Mouse (Mus musculus) thymus, postnatal 0 days (tissue): ENCODE results near the gene Rbks. TPM values are rescaled to one million over a fixed set of nuclear protein-coding genes. Genes with fewer than 3 reads are reported as not detected.
"Not testable (repeated sequence)": the region's sequence is repeated elsewhere in the genome, so short reads cannot be mapped to it uniquely, and the experiment has no call there.

ENCODE experiments used
- DNase-seq: peaks from one replicate; pipeline ENCODE4 v3.0.0-alpha.2; 2015; ENCODE audit warnings: low spot score
- polyA plus RNA-seq: library from polyadenylated mRNA; unstranded; fragments of >200 nt; fragmentation: Nextera tagmentation; extraction: Ambion mirVana; gene quantifications from 2 replicates; pipeline ENCODE4 v1.2.1, GENCODE M21; 2015

Rbks gene
- polyA plus RNA-seq, 1 experiment from 2014 or later, result 22.1 TPM

DNA sequence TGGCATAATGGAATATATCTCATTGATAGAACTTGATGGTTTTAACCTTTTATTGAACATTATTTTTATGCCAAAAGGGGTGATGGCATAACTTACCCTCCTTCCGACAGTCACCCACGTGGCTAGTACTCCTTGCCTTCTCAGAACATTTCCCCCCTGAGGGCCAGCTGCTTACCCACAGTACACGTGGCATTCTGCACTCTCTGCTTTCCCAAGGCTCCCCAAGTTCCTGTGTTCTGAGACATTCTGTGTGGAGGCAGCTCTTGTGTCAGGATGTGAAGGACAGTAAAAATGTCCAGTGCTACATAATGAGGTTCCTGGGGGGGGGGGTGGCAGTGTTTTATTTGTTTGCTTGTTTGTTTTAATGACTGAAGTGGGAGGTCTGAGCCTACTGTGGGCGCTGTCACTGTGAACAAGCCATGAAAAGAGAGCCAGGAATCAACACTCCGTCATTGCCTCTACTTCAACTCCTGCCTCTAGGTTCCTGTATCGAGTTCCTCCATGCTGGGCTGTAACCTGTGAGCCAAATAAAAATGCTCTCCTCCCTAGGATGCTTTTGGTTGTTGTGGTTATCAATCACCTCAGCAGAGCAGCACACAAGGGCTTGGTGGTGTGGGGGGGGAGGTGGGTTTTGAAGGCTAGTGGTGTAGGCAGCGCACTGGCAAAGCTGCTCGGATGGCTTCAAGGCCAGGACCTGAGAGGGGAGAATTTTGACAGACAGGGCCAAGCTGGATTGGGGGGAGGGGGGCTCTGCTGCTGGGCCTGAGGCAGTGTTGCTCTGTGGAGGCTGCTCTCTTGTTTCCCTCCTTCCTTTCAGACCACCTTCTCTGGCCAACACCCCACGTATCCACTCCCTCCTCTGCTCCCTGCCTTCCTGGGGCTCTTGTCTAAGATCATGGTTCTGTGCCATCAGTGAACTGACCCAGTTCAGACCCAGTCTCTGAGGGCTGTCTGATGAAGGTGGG is 69.6 kb downstream of the Rbks start:
- no peak for DNase-seq

DNA sequence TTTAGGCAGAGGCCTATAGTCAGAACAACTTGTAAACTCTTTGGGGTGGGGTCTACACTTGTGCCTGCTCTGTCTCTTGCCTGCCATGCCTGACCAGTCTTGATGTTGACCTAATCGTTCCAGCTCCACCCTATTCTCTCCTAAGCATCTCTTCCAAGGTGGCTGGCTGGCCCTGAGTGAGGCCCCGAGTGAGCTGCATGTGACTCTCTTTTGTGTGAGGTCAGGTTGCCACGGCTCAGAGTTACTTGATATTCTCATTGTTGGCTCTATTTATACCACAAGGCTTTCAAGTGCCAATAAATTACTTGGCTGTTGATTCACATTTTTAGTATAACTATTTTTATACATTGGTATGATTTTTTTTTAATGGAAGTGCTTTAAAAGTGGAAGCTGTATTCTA is 70.3 kb downstream of the Rbks start:
- no peak for DNase-seq

DNA sequence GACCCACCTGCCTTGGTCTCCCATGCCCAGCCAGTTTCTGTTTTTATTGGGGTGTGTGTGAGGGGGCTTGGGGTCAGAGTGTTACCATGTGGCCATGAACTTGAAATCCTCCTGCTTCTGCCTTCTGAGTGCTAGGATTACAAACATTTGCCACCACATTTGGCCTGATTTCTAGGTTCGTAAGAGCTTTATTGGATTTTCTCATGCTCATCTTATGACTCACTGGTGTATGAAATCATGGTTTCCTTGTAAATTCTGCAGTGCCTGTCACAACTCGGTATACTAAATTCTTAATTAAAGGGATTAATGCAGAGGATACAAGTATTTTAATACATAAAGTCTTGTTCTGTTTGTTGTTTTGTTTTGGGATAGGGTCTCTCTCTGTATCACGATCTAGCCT is 77.1 kb downstream of the Rbks start:
- DNase-seq, result no peak

DNA sequence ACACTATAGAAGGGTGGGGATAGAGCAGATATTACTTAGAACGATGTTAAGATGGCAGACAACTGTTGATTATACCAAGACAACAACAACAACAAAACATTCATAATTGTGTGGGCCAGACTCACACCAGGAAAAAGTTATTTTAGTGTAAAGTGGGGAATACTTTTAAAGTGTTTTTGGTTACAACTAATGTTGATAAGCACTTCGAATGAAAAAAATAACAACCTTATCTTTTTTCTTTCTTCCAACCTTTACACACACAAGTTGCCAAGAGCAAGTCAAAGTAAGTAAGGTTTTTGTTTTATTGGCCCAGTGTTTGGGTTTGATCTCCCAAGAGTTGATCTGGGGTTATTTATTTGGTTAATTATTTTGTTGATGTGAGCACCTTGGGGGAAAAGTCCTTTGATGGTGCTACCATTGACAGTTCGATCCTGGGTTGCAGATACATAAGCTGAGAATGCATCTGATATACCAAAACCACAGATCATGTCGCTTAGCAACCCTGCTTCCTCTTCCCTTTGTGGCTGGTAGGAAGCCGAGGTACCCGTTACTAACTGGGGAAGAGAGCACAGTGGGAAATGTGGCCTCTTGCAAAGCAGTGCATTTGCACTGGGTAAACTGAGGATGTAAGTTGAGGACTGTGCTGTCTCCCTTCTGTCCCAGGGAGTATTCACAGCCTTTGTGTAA is 82.9 kb downstream of the Rbks start:
- DNase-seq, result peak; percentile 51

DNA sequence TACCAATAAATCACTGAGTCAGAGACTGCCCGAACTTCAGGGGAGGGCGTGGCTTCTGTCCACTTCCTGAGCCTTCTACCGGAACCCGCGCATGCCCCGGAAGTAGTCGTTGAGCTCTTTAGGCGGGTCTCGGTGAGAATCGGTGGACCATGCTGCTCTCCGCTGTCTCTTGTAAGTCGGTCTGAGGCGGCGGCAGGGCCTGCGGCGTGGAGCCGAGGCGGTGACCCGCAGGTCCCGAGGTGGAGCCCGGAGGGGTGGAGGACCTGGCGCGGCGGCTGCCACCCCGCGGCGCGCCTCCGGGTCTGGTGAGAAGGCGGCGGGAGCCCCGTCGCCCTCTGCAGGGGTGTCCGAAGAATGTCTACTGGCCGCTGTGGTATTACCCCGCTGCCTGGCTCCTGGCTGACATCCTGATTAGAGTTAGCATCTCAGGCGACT is 83.6 kb downstream of the Rbks start:
- DNase-seq, result peak; percentile 81

DNA sequence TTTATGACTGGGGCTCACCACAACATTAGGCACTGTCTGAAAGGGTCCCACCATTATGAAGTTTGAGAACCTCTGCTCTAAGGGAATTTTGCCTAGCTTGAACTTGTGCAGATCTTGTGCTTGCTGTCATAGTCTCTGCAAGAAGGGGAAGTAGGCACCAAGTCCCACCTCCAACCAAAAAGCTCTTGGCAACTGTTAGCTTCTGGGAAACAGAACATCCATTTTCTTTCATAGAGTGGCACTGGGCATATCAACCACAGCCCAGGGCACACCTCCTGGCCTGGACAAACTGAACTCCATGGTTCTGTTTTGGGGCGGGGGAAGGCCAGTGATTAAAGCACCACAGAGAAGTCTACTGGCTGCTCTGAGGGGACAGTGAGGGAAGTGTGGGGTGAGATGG is 86.2 kb downstream of the Rbks start:
- no peak for DNase-seq

DNA sequence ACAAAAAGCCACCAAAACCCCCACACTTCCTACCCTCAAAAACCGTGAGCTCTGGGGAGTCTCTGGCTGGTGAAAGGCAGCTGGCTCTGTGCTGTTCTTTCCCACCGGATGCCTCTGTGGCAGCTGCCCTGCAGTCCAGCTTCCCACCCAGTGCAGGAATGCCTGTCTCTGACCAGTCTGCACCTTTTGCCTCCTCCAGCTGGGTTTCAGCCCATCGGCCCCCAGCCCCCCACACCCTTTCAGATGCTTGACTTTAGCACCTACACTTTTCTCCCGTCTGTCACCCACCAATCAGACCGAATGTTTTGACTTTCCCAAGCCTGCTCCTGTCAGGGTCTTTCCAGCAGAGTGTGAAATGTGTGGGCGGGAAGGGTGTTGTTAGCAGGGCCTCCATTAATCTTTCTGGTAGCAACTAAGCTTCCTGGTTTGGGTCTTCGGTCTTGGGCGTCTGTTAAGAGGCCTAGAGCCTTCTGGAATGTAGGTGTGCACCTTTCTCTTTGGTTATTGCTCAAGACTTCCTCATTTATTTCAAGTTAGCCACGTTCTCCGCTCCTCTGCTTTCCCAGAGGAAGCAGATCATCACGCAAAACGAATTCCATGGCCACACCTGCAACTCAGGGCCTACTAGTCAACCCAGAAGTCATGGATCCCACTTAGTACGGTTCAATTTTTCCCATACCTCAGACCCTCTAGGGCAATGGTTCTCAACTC is 86.9 kb downstream of the Rbks start:
- DNase-seq, result no peak

DNA sequence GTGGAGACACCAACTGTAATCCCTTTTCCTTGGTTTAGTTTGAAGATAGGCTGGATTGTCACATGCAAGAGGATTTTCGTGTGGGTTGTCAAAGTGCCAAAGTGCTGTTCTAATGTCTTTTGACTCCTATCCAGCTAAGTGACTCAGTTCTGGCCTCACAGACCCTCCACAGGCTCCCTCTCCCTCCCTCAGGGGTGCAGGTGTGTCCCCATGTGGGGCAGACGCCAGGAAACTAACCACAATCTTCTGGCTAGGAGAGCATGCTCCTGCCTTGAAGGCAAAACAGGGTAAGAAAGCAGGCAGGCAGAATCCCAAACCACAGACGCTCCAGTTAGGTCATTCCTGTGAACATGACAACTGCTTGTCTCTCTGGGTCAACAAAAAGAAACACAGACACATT is 91.3 kb downstream of the Rbks start:
- peak; percentile 53 for DNase-seq

DNA sequence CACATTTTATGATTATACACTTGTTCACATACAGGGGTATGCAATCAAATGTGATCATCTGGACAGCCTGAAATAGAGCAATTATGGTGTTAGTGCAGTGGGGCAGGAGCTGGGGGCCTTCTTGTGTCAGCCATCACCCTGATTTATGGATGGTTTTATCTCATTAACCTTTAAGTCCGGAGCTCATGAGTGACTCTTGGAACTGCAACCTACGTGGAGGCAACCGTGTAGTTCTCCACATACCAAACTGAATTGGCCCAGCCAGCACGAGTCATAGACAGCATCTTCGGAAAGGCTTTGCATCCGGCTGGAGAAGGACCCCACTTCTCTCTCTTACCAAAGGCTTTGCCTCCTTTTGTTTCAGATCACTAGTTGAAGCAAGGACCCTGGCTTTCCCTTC is 93.7 kb downstream of the Rbks start:
- no peak for DNase-seq

DNA sequence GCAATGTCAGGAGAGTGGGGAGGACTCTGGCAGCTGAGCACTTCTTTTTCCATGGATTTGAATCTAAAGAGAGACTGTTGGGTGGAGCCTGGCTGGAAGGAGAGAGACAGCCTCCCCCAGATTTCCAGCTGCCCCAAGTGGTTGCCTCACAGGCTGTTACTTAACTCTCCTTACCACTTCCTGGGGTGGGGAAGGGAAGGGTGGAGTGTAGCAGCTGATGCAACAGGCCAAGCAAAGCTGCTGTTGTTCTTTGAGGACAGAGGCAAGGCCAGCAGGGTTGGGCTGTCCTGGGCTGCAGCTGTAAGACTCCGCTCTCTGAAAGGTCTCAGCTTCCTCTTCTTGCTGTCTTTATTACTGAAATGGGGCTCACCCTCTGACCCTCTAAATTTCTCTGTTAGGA is 95.0 kb downstream of the Rbks start:
- peak; percentile 73 for DNase-seq

DNA sequence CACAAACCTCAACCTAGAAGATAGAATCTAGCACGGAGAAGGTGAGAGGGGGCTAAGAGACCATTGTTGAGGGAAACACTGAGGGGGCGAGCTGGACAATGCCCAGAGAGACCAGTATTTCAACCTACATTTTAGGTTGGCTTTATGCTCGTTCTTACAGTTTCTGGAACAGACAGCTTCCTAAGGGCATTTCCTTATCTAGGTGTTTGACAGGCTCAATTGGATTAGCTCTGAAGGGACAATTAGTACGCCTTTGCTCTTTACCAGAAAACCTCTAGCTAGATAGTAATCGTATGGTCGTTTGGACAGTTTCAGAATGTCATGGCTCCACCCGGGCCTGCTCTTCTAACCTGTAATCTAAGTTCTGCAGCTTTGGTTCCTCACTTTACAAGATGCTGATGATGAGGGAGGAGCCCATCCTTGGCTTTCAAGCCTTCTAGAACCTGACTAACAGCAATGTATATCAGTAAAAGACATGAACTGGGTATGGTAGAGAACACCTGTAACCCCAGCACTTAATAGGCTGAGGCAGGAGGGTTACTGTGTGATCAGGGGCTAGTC is 96.2 kb downstream of the Rbks start:
- DNase-seq, result no peak

DNA sequence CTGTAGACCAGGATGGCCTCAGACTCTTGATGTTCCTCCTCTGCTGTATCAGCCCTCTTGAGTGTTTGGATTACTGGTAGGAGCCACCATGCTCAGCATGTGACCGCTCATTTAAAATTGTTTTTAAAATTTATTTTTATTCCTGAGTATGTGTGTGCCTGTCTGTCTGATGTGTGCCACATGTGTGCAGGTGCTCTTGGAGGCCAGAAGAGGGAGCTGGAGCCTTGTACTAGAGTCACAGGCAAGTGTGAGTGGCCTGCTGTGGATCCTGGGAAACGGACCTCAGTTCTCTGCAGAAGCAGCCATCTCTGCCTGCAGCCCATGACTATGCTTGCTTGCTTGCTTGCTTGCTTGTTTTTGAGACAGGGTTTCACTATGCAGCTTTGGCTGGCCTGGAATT is 98.3 kb downstream of the Rbks start:
- peak; percentile 32 for DNase-seq

DNA sequence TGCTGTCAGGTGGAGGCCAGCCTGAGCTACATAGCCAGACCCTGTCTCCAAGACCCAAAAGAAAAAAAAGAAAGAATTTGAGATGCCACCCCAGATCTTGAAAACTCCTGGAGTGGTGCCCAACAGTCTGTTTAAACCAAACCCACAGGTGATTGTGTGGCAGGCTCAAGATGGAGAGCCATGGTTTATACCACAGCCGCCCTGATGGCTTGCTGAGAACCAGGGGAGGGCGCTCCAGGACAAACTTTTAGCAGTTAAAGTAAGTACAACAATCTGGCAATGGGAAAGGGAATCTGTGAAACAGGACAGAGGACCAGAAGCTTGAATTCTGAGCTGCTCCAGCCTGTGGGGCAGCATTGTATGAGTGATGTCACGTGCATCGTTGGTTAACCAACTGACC is 98.8 kb downstream of the Rbks start:
- peak; percentile 58 for DNase-seq

DNA sequence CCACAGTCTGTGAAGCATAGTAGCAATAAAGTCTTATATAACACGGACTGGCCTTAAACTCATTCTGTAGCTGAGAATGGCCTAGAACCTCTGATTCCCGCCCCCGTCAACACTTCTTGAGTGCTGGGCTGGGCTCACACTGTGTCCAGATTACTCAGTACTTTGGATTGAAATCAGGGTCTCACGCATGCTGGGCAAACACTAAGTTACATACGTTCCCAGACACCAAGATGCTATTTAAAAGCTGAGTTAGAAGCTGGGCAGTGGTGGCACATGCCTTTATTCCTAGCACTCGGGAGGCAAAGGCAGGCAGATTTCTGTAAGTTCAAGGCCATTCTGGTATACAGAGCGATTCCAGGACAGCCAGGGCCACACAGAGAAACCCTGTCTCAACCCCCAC is 99.3 kb downstream of the Rbks start:
- DNase-seq, result no peak

DNA sequence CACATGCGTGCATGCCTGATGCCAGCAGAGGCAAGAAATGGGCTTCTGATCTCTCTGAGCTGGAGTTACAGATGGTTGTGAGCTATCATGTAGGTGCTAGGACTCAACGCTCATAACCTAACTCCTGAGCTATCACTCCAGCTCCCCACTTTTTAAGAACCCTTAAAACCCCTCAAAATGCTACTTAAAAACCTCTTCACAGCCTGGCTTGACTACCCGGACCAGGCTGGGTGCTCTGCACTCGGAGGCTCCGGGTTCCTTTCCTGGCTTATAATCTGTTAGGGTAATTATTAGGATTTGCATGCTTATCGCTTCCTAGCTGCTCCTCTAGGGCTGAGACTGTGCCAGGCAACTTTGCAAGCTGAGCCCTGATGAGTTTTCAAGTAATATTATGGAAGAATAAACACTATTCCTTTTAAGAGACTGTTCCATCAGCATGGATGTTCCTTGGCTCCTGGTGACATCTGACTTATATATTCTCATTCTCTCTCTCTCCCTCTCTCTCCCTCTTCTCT is 99.9 kb downstream of the Rbks start:
- no peak for DNase-seq

DNA sequence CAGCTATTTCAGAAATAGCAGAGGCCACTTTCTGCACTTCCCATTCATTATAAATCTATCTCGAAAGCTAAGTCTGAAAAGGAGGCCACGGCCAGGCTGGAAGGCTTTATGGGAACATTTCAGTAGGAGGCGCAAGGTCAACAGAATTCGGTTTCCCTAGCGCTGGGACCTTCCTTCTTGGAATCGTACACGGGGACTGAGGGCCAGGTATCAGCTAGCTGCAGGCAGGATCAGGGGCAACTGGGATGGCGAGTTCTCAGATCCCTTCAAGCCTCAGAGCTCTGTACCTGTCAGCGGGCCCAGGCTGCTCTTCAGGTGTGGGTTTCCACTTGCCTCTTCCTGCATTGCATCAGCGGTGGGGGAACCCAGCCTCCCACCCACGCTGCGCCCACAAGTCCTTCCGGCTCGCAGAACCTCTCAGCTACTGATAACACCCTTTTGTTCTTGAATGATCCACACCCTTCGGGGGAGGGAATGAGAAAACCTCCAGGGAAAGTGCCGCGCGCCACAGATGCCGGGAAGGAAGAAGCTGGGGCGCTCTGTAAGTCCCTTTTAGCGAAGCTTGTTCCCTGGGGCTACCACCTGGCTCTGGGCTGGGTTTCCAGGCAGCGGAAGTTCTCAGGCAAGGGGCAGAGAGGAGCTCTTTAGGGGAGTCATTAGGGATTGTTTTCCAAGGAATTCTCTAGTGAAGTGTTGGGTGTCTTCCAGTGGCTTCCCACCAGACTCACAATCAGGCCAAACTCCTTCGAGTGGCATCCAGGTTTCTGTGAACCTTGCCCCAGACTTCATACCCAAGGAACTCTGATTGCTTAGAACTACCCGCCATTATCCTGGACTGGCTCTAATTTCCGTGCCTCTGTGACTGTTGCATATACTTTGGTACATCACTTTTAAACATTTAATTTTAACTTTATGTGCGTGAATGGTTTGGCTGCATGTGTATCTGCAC is 100.7 kb downstream of the Rbks start, which contains the start of gene Mrpl33:
Gene Mrpl33, plus strand, starts transcription at position 455 of the 949 bp plus-strand sequence.
- peak; percentile 77 for DNase-seq

DNA sequence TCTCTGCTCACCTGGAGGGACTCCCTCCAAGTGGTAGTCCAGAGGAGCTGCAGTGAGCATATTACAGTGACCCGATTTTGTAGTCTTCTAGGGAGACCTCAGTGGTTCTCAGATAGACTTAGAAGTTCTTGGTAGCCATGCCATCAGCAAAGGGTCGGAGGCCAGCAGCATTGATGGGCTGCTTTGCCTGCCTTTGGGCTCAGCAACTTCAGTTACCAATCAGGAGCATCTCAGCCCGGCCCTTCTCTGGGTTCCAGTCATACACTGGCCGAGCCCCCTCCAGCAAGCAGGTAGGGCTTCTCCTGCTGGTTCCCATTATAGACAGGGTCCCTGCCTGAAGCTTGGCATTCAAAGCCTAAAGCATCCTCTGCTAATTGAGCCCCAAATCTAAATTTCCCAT is 101.6 kb downstream of the Rbks start:
- DNase-seq, result no peak

DNA sequence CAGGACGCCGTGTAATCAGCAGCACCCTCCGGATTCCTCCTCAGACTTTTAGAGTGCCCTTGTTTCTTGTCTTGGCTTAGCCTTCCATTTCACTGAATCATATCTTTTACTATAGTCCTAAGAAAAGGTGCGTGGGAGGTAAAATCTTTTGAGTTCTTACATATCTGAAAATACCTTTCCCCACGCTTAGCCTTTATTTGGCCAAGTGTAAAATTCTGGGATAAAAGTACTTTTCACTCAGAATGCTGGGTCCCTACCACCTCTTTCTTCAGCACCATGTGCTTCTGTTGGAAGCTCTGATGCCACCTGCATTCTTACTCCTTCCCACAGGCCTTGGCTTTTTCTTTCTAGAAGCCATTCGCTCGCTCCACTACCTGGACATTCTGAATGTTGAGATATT is 106.3 kb downstream of the Rbks start:
- DNase-seq, result no peak

DNA sequence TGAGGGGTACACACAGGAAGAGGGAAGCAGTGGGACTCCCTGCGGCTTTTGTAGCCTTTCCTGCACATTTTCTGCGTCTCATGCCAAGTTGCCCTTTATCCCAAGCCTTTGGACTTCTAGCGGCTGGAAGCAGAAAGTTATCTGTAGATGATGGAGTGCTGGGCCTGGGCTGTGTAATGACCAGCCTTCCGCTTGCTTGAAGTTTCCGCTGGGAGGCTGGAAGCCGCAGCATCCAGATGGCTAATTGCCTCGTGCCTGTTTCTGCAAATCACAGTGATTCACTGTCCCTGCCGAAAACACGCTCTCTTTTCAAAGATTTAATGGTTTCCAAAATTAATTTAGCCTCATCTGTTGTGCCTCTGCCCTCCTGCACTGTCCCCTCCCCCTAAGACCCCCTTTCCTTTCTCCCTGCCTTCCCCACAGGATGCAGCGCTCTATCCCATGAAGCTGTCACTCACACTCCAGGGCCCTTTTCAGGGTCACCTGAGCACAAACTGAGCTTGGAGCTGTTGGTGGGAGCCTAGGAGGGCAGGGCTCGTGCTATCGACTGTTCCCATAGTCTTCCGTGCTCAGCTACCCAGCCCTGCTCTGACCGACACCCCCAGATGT is 107.6 kb downstream of the Rbks start:
- no peak for DNase-seq

DNA sequence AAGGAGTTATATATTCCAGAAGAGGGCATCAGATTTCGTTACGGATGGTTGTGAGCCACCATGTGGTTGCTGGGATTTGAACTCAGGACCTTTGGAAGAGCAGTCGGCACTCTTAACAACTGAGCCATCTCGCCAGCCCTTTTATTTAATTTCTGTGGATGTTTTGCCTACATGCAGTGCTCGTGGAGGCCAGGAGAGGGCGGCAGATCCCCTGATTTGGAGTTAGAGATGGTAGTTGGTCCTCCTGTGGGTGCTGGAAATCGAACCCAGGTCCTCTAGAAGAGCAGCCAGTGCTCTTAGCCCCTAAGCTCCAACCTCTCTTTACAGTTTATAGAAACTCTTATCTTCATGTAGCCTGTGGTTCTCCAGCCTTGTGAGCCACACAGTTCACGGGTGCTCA is 108.8 kb downstream of the Rbks start:
- not testable (repeated sequence) for DNase-seq
